Mouse (Mus musculus) neural tube, embryonic 14.5 days (tissue): ENCODE measurements at regions not wholly inside any gene's neighbourhood (a gene's known extent, or its start where the extent isn't known, plus 50 kb on each side); places are given as distances from the start of the nearest gene placed in this dataset.

Experiments
- ATAC-seq: fragments of 200-750 bp; cut with Nextera tagmentation; 2 replicates; pipeline ENCODE4 v1.8.0; 2017; ENCODE audit warnings: low read depth, mild to moderate bottlenecking, moderate TSS enrichment, moderate library complexity
- H3K27ac ChIP-seq: fragments of 300-500 bp; sonication (generic); 2 replicates; pipeline ENCODE4 v1.5.1; 2014; ENCODE audit warnings: low read depth, mild to moderate bottlenecking, control low read depth, low read length, moderate library complexity, mixed read lengths
- H3K27me3 ChIP-seq: fragments of 300-500 bp; sonication (generic); 2 replicates; pipeline ENCODE4 v1.6.1; 2014; ENCODE audit warnings: low read length; ENCODE audit not compliant: control insufficient read depth, insufficient read depth
- H3K36me3 ChIP-seq: fragments of 300-500 bp; sonication (generic); 2 replicates; pipeline ENCODE4 v1.6.1; 2014; ENCODE audit warnings: low read length, mixed read lengths; ENCODE audit not compliant: control insufficient read depth, insufficient read depth
- H3K4me1 ChIP-seq: fragments of 300-500 bp; sonication (generic); 2 replicates; pipeline ENCODE4 v1.6.1; 2014; ENCODE audit warnings: low read length; ENCODE audit not compliant: control insufficient read depth, insufficient read depth
- H3K4me2 ChIP-seq: fragments of 300-500 bp; sonication (generic); 2 replicates; pipeline ENCODE4 v1.6.1; 2014; ENCODE audit warnings: mild to moderate bottlenecking, low read depth, low read length, control low read depth
- H3K4me3 ChIP-seq: fragments of 300-500 bp; sonication (generic); 2 replicates; pipeline ENCODE4 v1.5.1; 2014; ENCODE audit warnings: low read depth, low read length, control low read depth, mixed read lengths
- H3K9ac ChIP-seq: fragments of 300-500 bp; sonication (generic); replicated peaks from 2 replicates; pipeline ENCODE4 v1.6.1; 2014; ENCODE audit warnings: low read depth, mild to moderate bottlenecking, control low read depth, low read length, mixed read lengths
- H3K9me3 ChIP-seq: fragments of 300-500 bp; sonication (generic); 2 replicates; pipeline ENCODE4 v1.6.1; 2016; ENCODE audit warnings: low read length; ENCODE audit not compliant: control insufficient read depth
- WGBS: fragments of 180-500 bp; shearing (Covaris S2); extraction: QIAGEN DNeasy Blood & Tissue Kit; methylation state at CpG from one replicate; pipeline ENCODE4 v1.1.7; 2014; 5-methylcytosine and 5-hydroxymethylcytosine counted together

- no peak for ATAC-seq
- Histone ChIP-seq H3K27ac (no peak overlapping the region), H3K4me2 (no peak overlapping the region), H3K27me3 (no peaks in the 10 kb centered on the region), H3K4me1 (no peaks in the 10 kb centered on the region), H3K4me3 (no peak overlapping the region), H3K9ac (no peak overlapping the region), H3K36me3 (no peaks in the 10 kb centered on the region), H3K9me3 (no peaks in the 10 kb centered on the region)
- 87% methylated on average over 4 of the region's 4 CpGs for WGBS
Observed at GRCm38 (mm10) chr4:71524255-71524970, 233.4 kb downstream of the Gm11232 start.

- H3K36me3 ChIP-seq = no peaks in the 10 kb centered on the region
- no peaks in the 10 kb centered on the region for H3K9me3 ChIP-seq
- no peaks in the 10 kb centered on the region for H3K27me3 ChIP-seq
- no peak for ATAC-seq
- no peak overlapping the region for H3K9ac ChIP-seq
- no peak overlapping the region for H3K27ac ChIP-seq
- no peaks in the 10 kb centered on the region for H3K4me1 ChIP-seq
- no peak overlapping the region for H3K4me3 ChIP-seq
- no peak overlapping the region for H3K4me2 ChIP-seq
Observed at GRCm38 (mm10) chr4:71520751-71521150, 237.0 kb downstream of the Gm11232 start.

DNA sequence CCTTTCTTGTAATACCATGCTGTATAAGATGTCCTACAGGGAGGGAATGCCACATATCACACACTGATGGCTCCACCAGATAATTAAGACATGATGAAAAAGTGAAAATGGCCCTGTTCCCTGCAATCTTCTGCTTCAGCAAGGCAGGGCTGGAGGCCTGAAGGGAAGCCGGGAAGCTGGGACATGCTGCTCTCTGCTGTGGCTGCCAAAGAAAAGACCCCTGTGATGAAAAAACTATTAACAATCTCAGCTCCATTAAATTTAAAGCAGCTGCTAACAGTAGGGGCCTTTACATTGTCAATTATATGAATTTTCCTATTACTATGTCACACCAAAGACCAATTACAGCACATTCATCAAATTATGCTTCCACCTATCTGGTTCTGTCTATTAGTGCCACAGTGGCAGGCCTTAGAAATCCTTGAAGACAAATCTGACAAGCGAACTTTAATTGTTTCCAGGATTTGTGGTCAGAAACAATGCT, 239.8 kb downstream of the Gm11232 start:
- H3K36me3 ChIP-seq = no peaks in the 10 kb centered on the region
- no peak overlapping the region for H3K27ac ChIP-seq
- H3K4me2 ChIP-seq = no peak overlapping the region
- no peaks in the 10 kb centered on the region for H3K4me1 ChIP-seq
- no peak overlapping the region for H3K9ac ChIP-seq
- ATAC-seq = peak; percentile 88
- 38% methylated on average over 2 of the region's 2 CpGs for WGBS
- no peak overlapping the region for H3K4me3 ChIP-seq
- H3K9me3 ChIP-seq = no peaks in the 10 kb centered on the region
- H3K27me3 ChIP-seq = no peaks in the 10 kb centered on the region

- no peak overlapping the region for H3K9ac ChIP-seq
- no peak overlapping the region for H3K4me2 ChIP-seq
- no peak overlapping the region for H3K4me3 ChIP-seq
- no peaks in the 10 kb centered on the region for H3K27me3 ChIP-seq
- no peak for ATAC-seq
- no peaks in the 10 kb centered on the region for H3K4me1 ChIP-seq
- H3K9me3 ChIP-seq = no peaks in the 10 kb centered on the region
- H3K36me3 ChIP-seq = no peaks in the 10 kb centered on the region
- no peak overlapping the region for H3K27ac ChIP-seq
Observed at GRCm38 (mm10) chr4:71506911-71507310, 250.9 kb downstream of the Gm11232 start.

DNA sequence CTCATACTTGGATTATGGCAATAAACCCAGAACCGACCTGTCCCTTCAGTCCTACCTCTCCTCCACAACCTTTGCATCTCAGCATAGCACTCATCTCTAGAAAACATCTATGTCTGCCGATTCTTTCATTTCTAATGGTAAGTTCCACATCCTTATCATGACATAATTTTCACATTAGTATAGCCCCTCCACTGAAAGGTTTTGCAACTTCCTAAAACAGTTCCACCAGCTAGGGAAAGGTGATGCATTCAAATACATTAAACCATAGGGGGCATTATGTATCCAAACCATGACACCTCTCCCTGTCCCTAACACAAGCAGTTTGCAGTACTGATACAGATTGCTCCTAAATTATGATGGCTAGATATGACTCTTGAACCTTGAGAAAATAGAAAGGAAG, 268.0 kb downstream of the Gm11232 start:
- Histone ChIP-seq H3K4me2 (no peak overlapping the region), H3K27ac (no peak overlapping the region), H3K4me1 (peaks cover 8% of the 10 kb centered on the region; the same call in 1 of the 2 replicates), H3K9me3 (no peaks in the 10 kb centered on the region), H3K36me3 (no peaks in the 10 kb centered on the region), H3K4me3 (no peak overlapping the region), H3K27me3 (no peaks in the 10 kb centered on the region), H3K9ac (no peak overlapping the region)
- ATAC-seq = no peak
- WGBS = 89% methylated on average over 2 of the region's 2 CpGs

DNA sequence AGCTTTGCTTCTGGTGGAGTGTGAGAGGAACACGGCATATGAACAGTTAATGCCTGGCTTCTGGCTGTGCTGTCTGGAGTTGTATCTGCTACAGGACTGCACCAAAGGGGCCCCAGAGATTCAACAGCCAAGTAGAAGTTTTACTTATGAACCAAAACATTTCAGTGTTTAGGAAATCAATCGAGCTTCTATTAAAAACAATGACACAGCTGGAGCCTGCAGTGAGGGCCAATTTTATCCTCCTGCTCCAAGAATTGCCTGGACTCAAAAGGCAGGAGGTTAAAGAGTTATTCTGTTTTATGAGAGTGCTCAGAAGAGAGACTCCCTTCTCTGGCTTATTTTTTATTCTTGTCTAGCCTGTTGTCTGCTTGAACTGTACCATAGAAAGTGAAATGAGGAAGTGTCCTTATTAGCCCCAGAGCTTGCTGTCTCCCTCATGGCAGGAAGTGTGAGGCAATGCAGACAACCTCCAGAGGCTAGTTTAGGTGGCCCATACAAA, 269.1 kb downstream of the Gm11232 start:
- Histone ChIP-seq H3K9ac (no peak overlapping the region), H3K36me3 (no peaks in the 10 kb centered on the region), H3K4me1 (peaks cover 11% of the 10 kb centered on the region; the same call in 1 of the 2 replicates), H3K27ac (no peak overlapping the region), H3K9me3 (no peaks in the 10 kb centered on the region), H3K4me3 (no peak overlapping the region), H3K27me3 (no peaks in the 10 kb centered on the region), H3K4me2 (no peak overlapping the region)
- no peak for ATAC-seq
- 20% methylated on average over 2 of the region's 2 CpGs for WGBS

DNA sequence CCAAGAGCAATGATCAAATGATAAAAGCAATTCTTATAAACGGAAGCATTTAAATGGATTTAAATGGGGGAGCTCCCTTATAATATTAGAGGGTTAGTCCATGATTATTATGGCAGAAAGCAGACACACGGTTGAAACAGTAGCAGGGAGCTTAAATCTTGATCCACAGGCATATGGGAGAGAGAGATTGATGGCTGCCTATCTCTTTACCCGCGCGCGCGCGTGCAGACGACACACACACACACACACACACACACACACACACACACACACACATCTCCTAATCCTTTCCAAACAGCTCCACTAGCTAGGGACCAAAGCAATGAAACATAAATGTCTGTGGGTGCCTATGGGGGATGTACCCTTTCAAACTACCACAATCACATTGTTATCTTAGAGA, 269.7 kb downstream of the Gm11232 start:
- Histone ChIP-seq H3K27me3 (no peaks in the 10 kb centered on the region), H3K9me3 (no peaks in the 10 kb centered on the region), H3K36me3 (no peaks in the 10 kb centered on the region), H3K9ac (no peak overlapping the region), H3K27ac (no peak overlapping the region), H3K4me1 (peaks cover 15% of the 10 kb centered on the region; the same call in 1 of the 2 replicates), H3K4me2 (no peak overlapping the region), H3K4me3 (no peak overlapping the region)
- no peak for ATAC-seq
- 88% methylated on average over 9 of the region's 9 CpGs for WGBS

- no peak overlapping the region for H3K4me2 ChIP-seq
- no peak overlapping the region for H3K9ac ChIP-seq
- no peaks in the 10 kb centered on the region for H3K36me3 ChIP-seq
- 90% methylated on average over 2 of the region's 2 CpGs for WGBS
- H3K27ac ChIP-seq = no peak overlapping the region
- H3K4me1 ChIP-seq = peaks cover 16% of the 10 kb centered on the region; the same call in 1 of the 2 replicates
- no peak for ATAC-seq
- H3K4me3 ChIP-seq = no peak overlapping the region
- H3K9me3 ChIP-seq = no peaks in the 10 kb centered on the region
- H3K27me3 ChIP-seq = no peaks in the 10 kb centered on the region
Observed at GRCm38 (mm10) chr4:71480960-71481359, 276.8 kb downstream of the Gm11232 start.

DNA sequence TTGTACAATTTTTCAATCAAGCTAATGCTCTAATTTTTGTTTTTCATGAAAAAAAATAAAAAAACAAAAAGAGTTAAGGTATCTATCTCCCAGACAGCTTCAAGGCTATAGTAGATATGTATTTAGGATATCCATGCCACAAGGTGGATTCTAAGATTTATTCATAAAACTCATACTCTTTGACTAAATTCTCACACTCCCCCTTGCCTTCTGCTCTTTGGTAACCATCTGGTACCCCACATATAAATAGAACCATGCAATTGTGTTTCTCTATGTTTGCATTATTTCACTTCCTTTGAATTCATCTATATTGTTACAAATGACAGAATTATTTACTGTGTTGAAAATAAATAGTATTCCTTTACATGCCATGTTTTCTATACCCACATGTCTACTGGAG, 287.2 kb downstream of the Gm11232 start:
- no peaks in the 10 kb centered on the region for H3K4me1 ChIP-seq
- H3K27ac ChIP-seq = no peak overlapping the region
- no peaks in the 10 kb centered on the region for H3K9me3 ChIP-seq
- H3K9ac ChIP-seq = no peak overlapping the region
- H3K27me3 ChIP-seq = no peaks in the 10 kb centered on the region
- H3K4me3 ChIP-seq = no peak overlapping the region
- H3K36me3 ChIP-seq = no peaks in the 10 kb centered on the region
- no peak overlapping the region for H3K4me2 ChIP-seq
- no peak for ATAC-seq
